ENCODE assay signal across 8 mouse cellular contexts in the genomic region with DNA sequence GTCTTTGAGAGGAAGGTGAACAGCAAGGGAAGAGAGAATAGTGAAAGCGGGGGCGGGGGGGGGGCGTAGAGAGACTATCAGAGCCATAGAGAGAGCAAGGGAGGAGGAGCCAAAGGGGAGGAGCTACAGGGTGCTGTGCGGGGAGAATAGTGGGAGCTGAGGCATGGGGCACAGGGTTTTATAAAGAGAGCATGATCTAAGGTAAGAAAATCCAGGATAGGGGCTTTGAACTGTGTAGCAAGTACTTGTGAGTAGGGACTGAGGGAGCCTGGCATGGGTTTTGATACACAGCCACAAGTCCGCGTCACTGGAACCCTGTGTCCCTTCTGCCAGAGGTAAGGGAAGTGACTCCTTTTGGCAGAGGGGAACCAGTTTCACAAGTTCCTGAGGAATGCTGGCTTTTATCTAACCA. TPM values are rescaled to one million over a fixed set of nuclear protein-coding genes. Genes with fewer than 3 reads are reported as not detected.
DNase-seq lines count a peak whose midpoint lies in the region; ATAC-seq and TF ChIP-seq lines count a peak whose summit lies in the region.

No protein-coding gene starts in this region.

- H3K27me3 ChIP-seq in ES-Bruce4 (ENCODE audit: control insufficient read depth, insufficient read depth, low read length, poor library complexity, severe bottlenecking): no peaks in the 10 kb centered on the region
- no peaks in the 10 kb centered on the region for H3K27me3 ChIP-seq in embryonic facial prominence, embryonic 15.5 days
- H3K27me3 ChIP-seq in hindbrain, embryonic 11.5 days (ENCODE audit: control insufficient read depth, insufficient read depth, low read length): no peaks in the 10 kb centered on the region
- peaks cover 4% of the 10 kb centered on the region; the same call in 1 of the 2 replicates for H3K27me3 ChIP-seq in limb, embryonic 15.5 days
- H3K27me3 ChIP-seq in midbrain, embryonic 13.5 days: no peaks in the 10 kb centered on the region

- H3K9me3 ChIP-seq in ES-Bruce4 (replicated peaks; ENCODE audit: control insufficient read depth, insufficient read depth, low read length, poor library complexity, severe bottlenecking): no peaks in the 10 kb centered on the region
- H3K9me3 ChIP-seq in embryonic facial prominence, embryonic 15.5 days (replicated peaks): no peaks in the 10 kb centered on the region
- H3K9me3 ChIP-seq in hindbrain, embryonic 11.5 days (ENCODE audit: control insufficient read depth, low read length): no peaks in the 10 kb centered on the region
- no peaks in the 10 kb centered on the region for H3K9me3 ChIP-seq in limb, embryonic 15.5 days
- no peaks in the 10 kb centered on the region for H3K9me3 ChIP-seq in midbrain, embryonic 13.5 days

- 26% methylated on average over 6 of the region's 6 CpGs for WGBS in embryonic facial prominence, embryonic 15.5 days
- WGBS in hindbrain, embryonic 11.5 days: 21% methylated on average over 5 of the region's 6 CpGs
- WGBS in limb, embryonic 15.5 days: 17% methylated on average over 5 of the region's 6 CpGs
- 17% methylated on average over 5 of the region's 6 CpGs for WGBS in midbrain, embryonic 13.5 days

- peak overlapping the region; percentile 73 for H3K4me3 ChIP-seq in ES-Bruce4 (ENCODE audit: low read depth, low read length)
- peak overlapping the region; percentile 8; the same call in 1 of the 2 replicates for H3K4me3 ChIP-seq in embryonic facial prominence, embryonic 15.5 days (replicated peaks)
- no peak overlapping the region for H3K4me3 ChIP-seq in hindbrain, embryonic 11.5 days (ENCODE audit: low read depth, low read length)
- peak overlapping the region; percentile 7; the same call in 1 of the 2 replicates for H3K4me3 ChIP-seq in limb, embryonic 15.5 days
- H3K4me3 ChIP-seq in midbrain, embryonic 13.5 days (replicated peaks): no peak overlapping the region; the same call in 1 of the 2 replicates

- peak overlapping the region; percentile 82 for H3K27ac ChIP-seq in ES-Bruce4 (ENCODE audit: insufficient read depth, low read length)
- H3K27ac ChIP-seq in embryonic facial prominence, embryonic 15.5 days (replicated peaks): no peak overlapping the region
- H3K27ac ChIP-seq in hindbrain, embryonic 11.5 days (ENCODE audit: low read depth, low read length): no peak overlapping the region
- H3K27ac ChIP-seq in limb, embryonic 15.5 days: no peak overlapping the region
- H3K27ac ChIP-seq in midbrain, embryonic 13.5 days: no peak overlapping the region

- ATAC-seq in embryonic facial prominence, embryonic 15.5 days (ENCODE audit: insufficient number of reproducible peaks, low FRiP score, low TSS enrichment, low read depth): 0 out of 2 replicates have a peak, but pooled peaks have one; percentile 45
- no peak for ATAC-seq in hindbrain, embryonic 11.5 days (ENCODE audit: low FRiP score)
- ATAC-seq in limb, embryonic 15.5 days (ENCODE audit: insufficient number of reproducible peaks, low FRiP score, low TSS enrichment, low read depth): no peak
- ATAC-seq in midbrain, embryonic 13.5 days: 0 out of 2 replicates have a peak, but pooled peaks have one; percentile 27
- no peak for ATAC-seq in frontal cortex, adult (ENCODE audit: low TSS enrichment)

- TF ChIP-seq POLR2A in ES-Bruce4 (IDR thresholded peaks at IDR 0.05; ENCODE audit: insufficient read depth, low read length): peak; percentile 25

- H3K4me1 ChIP-seq in ES-Bruce4 (ENCODE audit: control insufficient read depth, insufficient read depth, low read length): peaks cover 9% of the 10 kb centered on the region
- peaks cover 7% of the 10 kb centered on the region; the same call in 1 of the 2 replicates for H3K4me1 ChIP-seq in embryonic facial prominence, embryonic 15.5 days
- H3K4me1 ChIP-seq in hindbrain, embryonic 11.5 days (replicated peaks; ENCODE audit: control insufficient read depth, insufficient read depth, low read length): no peaks in the 10 kb centered on the region
- peaks cover 5% of the 10 kb centered on the region; the same call in 1 of the 2 replicates for H3K4me1 ChIP-seq in limb, embryonic 15.5 days
- H3K4me1 ChIP-seq in midbrain, embryonic 13.5 days (replicated peaks): peaks cover 8% of the 10 kb centered on the region; the same call in 1 of the 2 replicates

- peak overlapping the region; percentile 84 for H3K9ac ChIP-seq in ES-Bruce4 (ENCODE audit: low read depth, poor library complexity, severe bottlenecking)
- no peak overlapping the region for H3K9ac ChIP-seq in embryonic facial prominence, embryonic 15.5 days
- no peak overlapping the region for H3K9ac ChIP-seq in hindbrain, embryonic 11.5 days (ENCODE audit: low read depth, low read length)
- no peak overlapping the region for H3K9ac ChIP-seq in limb, embryonic 15.5 days
- H3K9ac ChIP-seq in midbrain, embryonic 13.5 days (replicated peaks): no peak overlapping the region

- TF ChIP-seq EP300 in ES-Bruce4 (IDR thresholded peaks at IDR 0.05; ENCODE audit: insufficient read depth, low read depth, low read length): no peak

- peak; percentile 40 for DNase-seq in A20 (ENCODE audit: low read depth, low spot score)
- no peak for DNase-seq in hindbrain, embryonic 11.5 days (ENCODE audit: low spot score)
- no peak for DNase-seq in frontal cortex, postnatal 36 days (ENCODE audit: low spot score in 2 of 2)

- H3K4me2 ChIP-seq in embryonic facial prominence, embryonic 15.5 days (replicated peaks): peak overlapping the region; percentile 40
- H3K4me2 ChIP-seq in hindbrain, embryonic 11.5 days (replicated peaks; ENCODE audit: low read depth, low read length): peak overlapping the region; percentile 19; the same call in 1 of the 2 replicates
- peak overlapping the region; percentile 36 for H3K4me2 ChIP-seq in limb, embryonic 15.5 days
- peak overlapping the region; percentile 35 for H3K4me2 ChIP-seq in midbrain, embryonic 13.5 days (replicated peaks)

- TF ChIP-seq CTCF in ES-Bruce4 (IDR thresholded peaks at IDR 0.05; ENCODE audit: low read depth, low read length): no peak

- H3K36me3 ChIP-seq in ES-Bruce4 (ENCODE audit: control insufficient read depth, insufficient read depth, low read length, poor library complexity, severe bottlenecking): peaks cover 10% of the 10 kb centered on the region; the same call in 1 of the 2 replicates
- H3K36me3 ChIP-seq in embryonic facial prominence, embryonic 15.5 days: no peaks in the 10 kb centered on the region
- no peaks in the 10 kb centered on the region for H3K36me3 ChIP-seq in hindbrain, embryonic 11.5 days (ENCODE audit: control insufficient read depth, insufficient read depth, low read length)
- H3K36me3 ChIP-seq in limb, embryonic 15.5 days: no peaks in the 10 kb centered on the region
- H3K36me3 ChIP-seq in midbrain, embryonic 13.5 days: no peaks in the 10 kb centered on the region

RNA-seq across cellular contexts. Expression of a gene that starts 54.9 kb away (rescaled TPM):
- polyA plus RNA-seq in ES-Bruce4 (2011; ENCODE audit: insufficient read depth, insufficient read length, low read depth, missing spikeins): 99.7 and 130 TPM in 2 replicates
- polyA plus RNA-seq in embryonic facial prominence, embryonic 15.5 days (2015; fragmentation: Nextera tagmentation; extraction: Ambion mirVana): 24.5 and 27.6 TPM in 2 replicates
- polyA plus RNA-seq in hindbrain, embryonic 11.5 days (2014; fragmentation: Nextera tagmentation; extraction: Ambion mirVana): 50.7 and 53.4 TPM in 2 replicates
- 22.3 and 23.3 TPM in 2 replicates for polyA plus RNA-seq in limb, embryonic 15.5 days (2015; fragmentation: Nextera tagmentation; extraction: Ambion mirVana)
- polyA plus RNA-seq in midbrain, embryonic 13.5 days (2015; fragmentation: Nextera tagmentation; extraction: Ambion mirVana): 29.6 and 31.5 TPM in 2 replicates

Comparison
In these comparisons a context has a peak if more than half of its experiments do, and no peak if none do; other contexts are left out.
1. H3K4me3 ChIP-seq: peak in ES-Bruce4 (single experiment), embryonic facial prominence, embryonic 15.5 days (single experiment) and limb, embryonic 15.5 days (single experiment); none in hindbrain, embryonic 11.5 days (single experiment) and midbrain, embryonic 13.5 days (single experiment).
2. ATAC-seq: peak in embryonic facial prominence, embryonic 15.5 days (single experiment) and midbrain, embryonic 13.5 days (single experiment); none in hindbrain, embryonic 11.5 days (single experiment), limb, embryonic 15.5 days (single experiment) and frontal cortex, adult (single experiment).
3. Peak in every context shown above with its lines, with median percentiles within 50 percentile points of each other: H3K4me2 ChIP-seq.